ENCODE assay signal across 8 mouse cellular contexts in genomic region chr13:29985855-29986755, GRCm38 (mm10). TPM values are rescaled to one million over a fixed set of nuclear protein-coding genes. Genes with fewer than 3 reads are reported as not detected.
DNase-seq lines count a peak whose midpoint lies in the region; ATAC-seq lines count a peak whose summit lies in the region.

Gene E2f3, minus strand, starts transcription at chr13:29986063.

- no peaks in the 10 kb centered on the region for H3K36me3 ChIP-seq in forebrain, embryonic 14.5 days (ENCODE audit: control insufficient read depth, insufficient read depth, low read length)
- H3K36me3 ChIP-seq in neural tube, embryonic 15.5 days, result no peaks in the 10 kb centered on the region

- no peaks in the 10 kb centered on the region for H3K4me1 ChIP-seq in forebrain, embryonic 14.5 days (ENCODE audit: control insufficient read depth, insufficient read depth, low read length)
- H3K4me1 ChIP-seq in neural tube, embryonic 15.5 days, result peaks cover 22% of the 10 kb centered on the region

- WGBS in forebrain, embryonic 14.5 days, result under 1% methylated on average over 45 of the region's 45 CpGs
- under 1% methylated on average over 45 of the region's 45 CpGs for WGBS in neural tube, embryonic 15.5 days

- intact Hi-C loops in heart, postnatal 14 days (cut with DNase I), result loop anchor here (2.0 to 10.0 kb wide), 5 partner anchors 96 to 1231 kb away; partner anchors contain the start of genes Cdkal1 and Sox4

- ATAC-seq in forebrain, embryonic 14.5 days, result peak; percentile 98
- ATAC-seq in neural tube, embryonic 15.5 days (ENCODE audit: low FRiP score), result peak; percentile 98

- peak within 1 kb of the TSS; percentile 97 for H3K4me2 ChIP-seq in forebrain, embryonic 14.5 days (ENCODE audit: low read length)
- peak within 1 kb of the TSS; percentile 100 for H3K4me2 ChIP-seq in neural tube, embryonic 15.5 days

- no peaks in the 10 kb centered on the region for H3K27me3 ChIP-seq in forebrain, embryonic 14.5 days (replicated peaks; ENCODE audit: control insufficient read depth, insufficient read depth, low read length)
- H3K27me3 ChIP-seq in neural tube, embryonic 15.5 days (replicated peaks), result no peaks in the 10 kb centered on the region

- peak; percentile 99 for DNase-seq in ES-CJ7 (ENCODE audit: low read depth, low spot score)
- DNase-seq in cerebellum, adult 11 months, result peak; percentile 98
- DNase-seq in forebrain, embryonic 14.5 days (ENCODE audit: low spot score), result peak; percentile 100
- DNase-seq in heart, postnatal 14 days, result peak; percentile 95 to 98
- peak; percentile 99 for DNase-seq in layer of hippocampus, adult 11-12 months (ENCODE audit: low spot score)
- DNase-seq in lung, adult 18-20 months, result peak; percentile 100
- peak; percentile 100 for DNase-seq in testis, postnatal 14 days (ENCODE audit: low spot score)

- H3K4me3 ChIP-seq in forebrain, embryonic 14.5 days (ENCODE audit: low read depth, low read length), result peak within 1 kb of the TSS; percentile 95
- H3K4me3 ChIP-seq in neural tube, embryonic 15.5 days (replicated peaks), result peak within 1 kb of the TSS; percentile 91

- H3K27ac ChIP-seq in forebrain, embryonic 14.5 days (ENCODE audit: low read depth, low read length), result peak within 1 kb of the TSS; percentile 92
- peak within 1 kb of the TSS; percentile 85 for H3K27ac ChIP-seq in neural tube, embryonic 15.5 days (replicated peaks)

- peak within 1 kb of the TSS; percentile 97 for H3K9ac ChIP-seq in forebrain, embryonic 14.5 days (ENCODE audit: low read length)
- peak within 1 kb of the TSS; percentile 92 for H3K9ac ChIP-seq in neural tube, embryonic 15.5 days (replicated peaks)

- H3K9me3 ChIP-seq in forebrain, embryonic 14.5 days (replicated peaks; ENCODE audit: control insufficient read depth, low read length), result no peaks in the 10 kb centered on the region
- H3K9me3 ChIP-seq in neural tube, embryonic 15.5 days (replicated peaks), result no peaks in the 10 kb centered on the region

RNA-seq across cellular contexts. Expression of gene E2f3, which starts in this region (rescaled TPM):
- 6.3 and 6.5 TPM in 2 replicates for polyA plus RNA-seq in forebrain, embryonic 14.5 days (2014; fragmentation: Nextera tagmentation; extraction: Ambion mirVana)
- total RNA-seq in heart, postnatal 14 days (2021), result 1 to 10 TPM; 8.8 to 9.0 TPM
- polyA plus RNA-seq in neural tube, embryonic 15.5 days (2015; fragmentation: Nextera tagmentation; extraction: Ambion mirVana), result 4.3 and 5.6 TPM in 2 replicates

Comparison
In these comparisons a context has a peak if more than half of its experiments do, and no peak if none do; other contexts are left out.
1. Peak in every context shown above with its lines: DNase-seq, ATAC-seq, H3K4me3 ChIP-seq and H3K27ac ChIP-seq.